Mouse (Mus musculus) CH12.LX (cell line): ENCODE data around the gene Vwa3b. TPM values are rescaled to one million over a fixed set of nuclear protein-coding genes. Genes with fewer than 3 reads are reported as not detected.

Experiments used
- DNase-seq: peaks from one replicate; pipeline ENCODE4 v3.0.0-alpha.2; 2013; ENCODE audit errors: extremely low read depth
- H3K27ac ChIP-seq: 2 replicates; pipeline ENCODE4 v1.5.1; 2012; ENCODE audit warnings: low read depth, mild to moderate bottlenecking, control low read depth, moderate library complexity; ENCODE audit not compliant: insufficient read depth
- H3K27me3 ChIP-seq: replicated peaks from 2 replicates; pipeline ENCODE3; 2012; ENCODE audit warnings: inconsistent platforms
- H3K36me3 ChIP-seq, 2 experiments: replicated peaks in 1 of 2; 2 replicates each; pipeline versions ENCODE3 to v1.6.1; 2012; ENCODE audit warnings: inconsistent platforms in 1 of 2, low read length in 1 of 2, mild to moderate bottlenecking in 1 of 2, mixed read lengths in 1 of 2, moderate library complexity in 1 of 2; ENCODE audit not compliant: control insufficient read depth in 1 of 2, insufficient read depth in 1 of 2
- H3K4me1 ChIP-seq, 2 experiments: 2 replicates each; pipeline ENCODE4 v1.6.1; 2012; ENCODE audit warnings: inconsistent platforms in 1 of 2, moderate library complexity in 1 of 2; ENCODE audit not compliant: insufficient read depth in 2 of 2, control insufficient read depth in 1 of 2
- H3K4me2 ChIP-seq: 2 replicates; pipeline ENCODE4 v1.6.1; 2012; ENCODE audit warnings: low read depth, mild to moderate bottlenecking, control low read depth; ENCODE audit not compliant: poor library complexity, insufficient read depth, severe bottlenecking
- H3K4me3 ChIP-seq, 3 experiments: fragments of 150-350 bp in 1 of 3; sonication (generic) in 1 of 3; replicated peaks in 1 of 3; 2 replicates each; pipeline versions ENCODE3 to v1.5.1; 2011 to 2012; ENCODE audit warnings: low read depth in 2 of 3, low read length in 2 of 3, mild to moderate bottlenecking in 2 of 3, moderate library complexity in 2 of 3, control low read depth in 1 of 3, improper control_type of control experiment in 1 of 3, inconsistent platforms in 1 of 3, mixed read lengths in 1 of 3; ENCODE audit not compliant: poor library complexity in 1 of 3
- H3K79me2 ChIP-seq: replicated peaks from 2 replicates; pipeline ENCODE4 v1.6.1; 2012; ENCODE audit warnings: mild to moderate bottlenecking, moderate library complexity; ENCODE audit not compliant: control insufficient read depth, poor library complexity, insufficient read depth, severe bottlenecking; ENCODE audit errors: extremely low read depth
- H3K9ac ChIP-seq: 2 replicates; pipeline ENCODE4 v1.6.1; 2012; ENCODE audit warnings: low read depth, mild to moderate bottlenecking, control low read depth, moderate library complexity; ENCODE audit not compliant: insufficient read depth
- H3K9me3 ChIP-seq: replicated peaks from 2 replicates; pipeline ENCODE3; 2012; ENCODE audit warnings: low read length, inconsistent platforms, mixed read lengths
- BHLHE40 ChIP-seq: IDR thresholded peaks from 2 replicates; pipeline ENCODE4 v1.6.1; 2011; ENCODE audit warnings: mild to moderate bottlenecking, low read depth, low read length, improper control_type of control experiment
- CHD1 ChIP-seq: IDR thresholded peaks from 2 replicates; pipeline ENCODE4 v1.6.1; 2012; ENCODE audit warnings: low read depth, low read length, improper control_type of control experiment, inconsistent platforms
- CTCF ChIP-seq, 2 experiments: IDR thresholded peaks in 1 of 2; conservative IDR thresholded peaks in 1 of 2; 2 replicates each; pipeline ENCODE4 v1.5.1; 2011 to 2012; ENCODE audit warnings: low read depth in 2 of 2, low read length in 2 of 2, improper control_type of control experiment in 1 of 2, inconsistent platforms in 1 of 2, mild to moderate bottlenecking in 1 of 2, moderate library complexity in 1 of 2
- E2F4 ChIP-seq: IDR thresholded peaks from 2 replicates; pipeline ENCODE4 v1.6.1; 2011; ENCODE audit warnings: low read depth, low read length, improper control_type of control experiment; ENCODE audit not compliant: insufficient replicate concordance
- ELF1 ChIP-seq: IDR thresholded peaks from 2 replicates; pipeline ENCODE4 v1.6.1; 2014; ENCODE audit warnings: low read depth, mild to moderate bottlenecking, inconsistent platforms, low read length, improper control_type of control experiment
- HCFC1 ChIP-seq: IDR thresholded peaks from 2 replicates; pipeline ENCODE4 v1.6.1; 2012; ENCODE audit warnings: low read depth, mild to moderate bottlenecking, inconsistent platforms, low read length, improper control_type of control experiment
- IRF4 ChIP-seq: IDR thresholded peaks from 2 replicates; pipeline ENCODE4 v1.6.1; 2014; ENCODE audit warnings: low read depth, mild to moderate bottlenecking, inconsistent platforms, low read length, improper control_type of control experiment
- JUN ChIP-seq: IDR thresholded peaks from 2 replicates; pipeline ENCODE4 v1.6.1; 2011; ENCODE audit warnings: low read depth, mild to moderate bottlenecking, low read length, improper control_type of control experiment, moderate library complexity; ENCODE audit not compliant: insufficient read depth
- MAFK ChIP-seq: IDR thresholded peaks from 2 replicates; pipeline ENCODE4 v1.6.1; 2011; ENCODE audit warnings: low read length, improper control_type of control experiment; ENCODE audit not compliant: insufficient replicate concordance
- MAZ ChIP-seq: IDR thresholded peaks from 2 replicates; pipeline ENCODE4 v1.6.1; 2012; ENCODE audit warnings: low read depth, mild to moderate bottlenecking, inconsistent platforms, low read length, improper control_type of control experiment, moderate library complexity
- MYC ChIP-seq: IDR thresholded peaks from 2 replicates; pipeline ENCODE4 v1.6.1; 2011; ENCODE audit warnings: low read depth, mild to moderate bottlenecking, improper control_type of control experiment, low read length
- NRF1 ChIP-seq: IDR thresholded peaks from 2 replicates; pipeline ENCODE4 v1.6.1; 2014; ENCODE audit warnings: low read depth, mild to moderate bottlenecking, inconsistent platforms, low read length, improper control_type of control experiment, moderate library complexity
- POLR2A ChIP-seq: IDR thresholded peaks from 2 replicates; pipeline ENCODE4 v1.6.1; 2011; ENCODE audit warnings: low read depth, mild to moderate bottlenecking, improper control_type of control experiment, low read length
- RCOR1 ChIP-seq: conservative IDR thresholded peaks from 2 replicates; pipeline ENCODE4 v1.6.1; 2012; ENCODE audit warnings: low read depth, mild to moderate bottlenecking, inconsistent platforms, low read length, improper control_type of control experiment
- SIN3A ChIP-seq: IDR thresholded peaks from 2 replicates; pipeline ENCODE4 v1.6.1; 2012; ENCODE audit warnings: low read length, improper control_type of control experiment, inconsistent platforms
- TBP ChIP-seq: conservative IDR thresholded peaks from 2 replicates; pipeline ENCODE4 v1.6.1; 2011; ENCODE audit warnings: low read depth, low read length, improper control_type of control experiment
- USF2 ChIP-seq: conservative IDR thresholded peaks from 2 replicates; pipeline ENCODE4 v1.6.1; 2011; ENCODE audit warnings: low read depth, low read length, improper control_type of control experiment
- ZMIZ1 ChIP-seq: IDR thresholded peaks from 2 replicates; pipeline ENCODE4 v1.6.1; 2012; ENCODE audit warnings: low read depth, mild to moderate bottlenecking, inconsistent platforms, low read length, improper control_type of control experiment
- ZNF384 ChIP-seq: IDR thresholded peaks from 2 replicates; pipeline ENCODE4 v1.6.1; 2012; ENCODE audit warnings: low read depth, low read length, improper control_type of control experiment, inconsistent platforms
- dilution Hi-C: fragments of 300-500 bp; cut with MboI; formaldehyde crosslinking; loops from 2 replicates; pipeline ENCODE4 v1.14.3; 2020; ENCODE audit warnings: low sequenced_read_pairs; ENCODE audit not compliant: extremely low pct_unique_long_range_greater_than_20kb, extremely low pct_ligation_motif_present
- in situ Hi-C: fragments of 300-500 bp; cut with MboI; formaldehyde crosslinking; loops from 3 replicates; pipeline ENCODE4 v1.14.3; 2019; ENCODE audit warnings: low sequenced_read_pairs, low pct_ligation_motif_present, low pct_unique_long_range_greater_than_20kb, mixed read lengths
- polyA plus RNA-seq: library from polyadenylated mRNA; unstranded; fragments of >175 nt; gene quantifications from 2 replicates; pipeline ENCODE4 v1.2.1, GENCODE M21; 2012; ENCODE audit warnings: low read depth; ENCODE audit not compliant: insufficient read length
- total RNA-seq, 2 experiments: library from RNA; depleted of rRNA; stranded (reverse); fragments of 300-350 nt in 1 of 2; fragments of >200 nt in 1 of 2; gene quantifications; 2 replicates each; pipeline ENCODE4 v1.2.3; 2012 to 2014

Gene Vwa3b
- total and polyA plus RNA-seq, 3 experiments, result not detected

GRCm38 (mm10) chr1:37030693-37031092 lies 4.3 kb downstream of the Vwa3b start:
- Histone ChIP-seq H3K9me3 (no peaks in the 10 kb centered on the region), H3K9ac (no peak overlapping the region), H3K4me1 (peaks cover 2 to 16% of the 10 kb centered on the region in 2 experiments; a peak in 3 of 4 replicates), H3K27me3 (no peaks in the 10 kb centered on the region)
- dilution Hi-C loops, result no loop called here
- in situ Hi-C loops, result no loop called here
- no peak for TF ChIP-seq USF2
- TF ChIP-seq MAZ, result no peak
- TF ChIP-seq, all 38 proteins: peak for 0
- Histone ChIP-seq H3K79me2 (no peaks in the 10 kb centered on the region), H3K4me3 (no peak overlapping the region), H3K36me3 (no peaks in the 10 kb centered on the region), H3K27ac (no peak overlapping the region), H3K4me2 (no peak overlapping the region; the same call in 1 of the 2 replicates)
- no peak for DNase-seq

- no peak for TF ChIP-seq SIN3A
- TF ChIP-seq NRF1, result no peak
- TF ChIP-seq POLR2A, result no peak
- TF ChIP-seq MAZ, result no peak
- no peak for TF ChIP-seq CHD1
- TF ChIP-seq MYC, result no peak
- no peak for TF ChIP-seq MAFK
- no peak for TF ChIP-seq ZNF384
- TF ChIP-seq ZMIZ1, result no peak
- no peak for TF ChIP-seq IRF4
- no peak for TF ChIP-seq JUN
- no peak for TF ChIP-seq E2F4
- no peak for TF ChIP-seq TBP
- TF ChIP-seq CTCF (conservative IDR thresholded peaks at IDR 0.05 in 1 of 2, IDR thresholded peaks at IDR 0.05 in 1 of 2; ENCODE audit: low read depth in 2 of 2, low read length in 2 of 2), result no peak
- TF ChIP-seq BHLHE40, result no peak
- no peak for TF ChIP-seq HCFC1
- TF ChIP-seq RCOR1, result no peak
- no peak for TF ChIP-seq ELF1
- Histone ChIP-seq H3K9ac (no peak overlapping the region), H3K4me3 (no peak overlapping the region), H3K4me1 (peaks cover 2% of the 10 kb centered on the region in 2 experiments; a peak in 1 of 4 replicates), H3K36me3 (no peaks in the 10 kb centered on the region), H3K27me3 (no peaks in the 10 kb centered on the region), H3K9me3 (no peaks in the 10 kb centered on the region), H3K27ac (no peak overlapping the region), H3K4me2 (no peak overlapping the region), H3K79me2 (no peaks in the 10 kb centered on the region)
- dilution Hi-C loops, result no loop called here
- no peak for DNase-seq
- in situ Hi-C loops, result no loop called here
Measured at GRCm38 (mm10) chr1:37035879-37036278, 9.5 kb downstream of the Vwa3b start.
